Mouse (Mus musculus) cortical plate, adult 2 months (tissue): ENCODE results near the gene Mpeg1. TPM values are rescaled to one million over a fixed set of nuclear protein-coding genes. Genes with fewer than 3 reads are reported as not detected.

Experiments used
- H3K27ac ChIP-seq: fragments of 200-500 bp; 2 replicates; pipeline ENCODE4 v1.5.1; 2012; ENCODE audit warnings: low read length, control low read depth, inconsistent platforms; ENCODE audit not compliant: insufficient read depth
- H3K4me1 ChIP-seq: fragments of 200-500 bp; 2 replicates; pipeline ENCODE4 v1.6.1; 2011; ENCODE audit warnings: low read length; ENCODE audit not compliant: control insufficient read depth, insufficient read depth
- H3K4me3 ChIP-seq: fragments of 200-500 bp; 2 replicates; pipeline ENCODE4 v1.5.1; 2011; ENCODE audit warnings: mild to moderate bottlenecking, low read length, control low read depth; ENCODE audit not compliant: insufficient read depth
- CTCF ChIP-seq: fragments of 200-500 bp; IDR thresholded peaks from 2 replicates; pipeline ENCODE4 v1.5.1; 2011; ENCODE audit warnings: mild to moderate bottlenecking, control low read depth, low read length; ENCODE audit not compliant: insufficient read depth; ENCODE audit errors: extremely low read depth
- POLR2A ChIP-seq: fragments of 200-500 bp; IDR thresholded peaks from 2 replicates; pipeline ENCODE4 v1.6.1; 2011; ENCODE audit warnings: mild to moderate bottlenecking, low read length, control low read depth; ENCODE audit not compliant: insufficient read depth; ENCODE audit errors: extremely low read depth
- polyA plus RNA-seq: library from polyadenylated mRNA; depleted of rRNA; stranded (reverse); fragments of >200 nt; gene quantifications from 2 replicates; pipeline ENCODE4 v1.2.3, GENCODE M21; 2012

Gene Mpeg1
- polyA plus RNA-seq, 1 experiment = 11.9 TPM

DNA sequence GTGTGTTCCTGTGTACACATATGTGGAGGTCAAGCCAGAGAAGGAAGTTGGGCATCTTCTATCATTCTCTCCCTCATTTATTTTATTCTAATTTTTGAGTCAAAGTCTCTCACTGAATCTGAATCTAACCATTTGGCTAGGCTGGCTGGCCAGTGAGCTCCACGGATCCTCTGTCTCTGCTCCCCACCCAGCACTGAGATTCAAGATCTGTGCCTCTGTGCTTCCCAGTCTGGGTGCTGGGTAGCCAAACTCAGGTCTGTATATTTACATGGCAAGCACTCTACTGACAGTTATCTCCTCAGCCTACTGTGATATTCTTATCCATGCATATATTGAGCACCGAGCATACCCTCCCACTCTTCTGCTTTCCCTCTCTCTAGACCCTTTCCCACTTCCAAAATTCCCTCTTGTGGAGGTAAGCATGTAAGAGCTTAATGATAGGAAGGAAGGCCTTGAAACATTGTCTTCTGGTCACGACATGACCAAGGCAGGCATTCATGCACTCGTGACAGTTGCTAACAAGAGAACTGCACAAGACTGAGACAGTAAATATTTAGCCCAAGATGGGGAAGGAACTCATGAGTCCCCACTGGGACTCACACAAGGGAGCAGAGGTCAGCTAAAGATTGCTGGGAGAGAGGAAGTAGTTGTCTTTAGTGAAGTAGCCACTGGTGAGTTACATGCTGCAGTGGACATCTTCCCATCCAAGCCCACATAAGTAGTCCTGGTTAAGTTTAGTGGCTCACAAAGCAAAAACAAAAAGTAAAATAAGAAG is 24.6 kb upstream of the Mpeg1 start:
- TF ChIP-seq CTCF (no peak), POLR2A (no peak)
- H3K27ac ChIP-seq = 0 out of 2 replicates have a peak overlapping the region, but pooled peaks have one; percentile 54
- no peaks in the 10 kb centered on the region for H3K4me1 ChIP-seq
- no peak overlapping the region for H3K4me3 ChIP-seq

- no peak for TF ChIP-seq CTCF
- no peak overlapping the region for H3K4me3 ChIP-seq
- H3K4me1 ChIP-seq = no peaks in the 10 kb centered on the region
- no peak overlapping the region for H3K27ac ChIP-seq
These were observed 21.0 kb upstream of the Mpeg1 start for GRCm38 (mm10) chr19:12439581-12439980.

GRCm38 (mm10) chr19:12440103-12440725 is 20.4 kb upstream of the Mpeg1 start:
- 0 out of 2 replicates have a peak overlapping the region, but pooled peaks have one; percentile 13 for H3K27ac ChIP-seq
- no peaks in the 10 kb centered on the region for H3K4me1 ChIP-seq
- TF ChIP-seq POLR2A (no peak), CTCF (no peak)
- no peak overlapping the region for H3K4me3 ChIP-seq

- H3K4me3 ChIP-seq = no peak overlapping the region
- TF ChIP-seq POLR2A = no peak
- no peak for TF ChIP-seq CTCF
- no peak overlapping the region for H3K27ac ChIP-seq
- H3K4me1 ChIP-seq = no peaks in the 10 kb centered on the region
These were observed 18.0 kb upstream of the Mpeg1 start for GRCm38 (mm10) chr19:12442560-12442959.

GRCm38 (mm10) chr19:12445014-12445413 is 15.6 kb upstream of the Mpeg1 start:
- no peak overlapping the region for H3K27ac ChIP-seq
- no peak overlapping the region for H3K4me3 ChIP-seq
- TF ChIP-seq CTCF (no peak), POLR2A (no peak)
- no peaks in the 10 kb centered on the region for H3K4me1 ChIP-seq

GRCm38 (mm10) chr19:12457401-12458066 is 3.0 kb upstream of the Mpeg1 start:
- no peak overlapping the region for H3K27ac ChIP-seq
- TF ChIP-seq POLR2A = no peak
- TF ChIP-seq CTCF = no peak
- no peak overlapping the region for H3K4me3 ChIP-seq
- H3K4me1 ChIP-seq = no peaks in the 10 kb centered on the region

DNA sequence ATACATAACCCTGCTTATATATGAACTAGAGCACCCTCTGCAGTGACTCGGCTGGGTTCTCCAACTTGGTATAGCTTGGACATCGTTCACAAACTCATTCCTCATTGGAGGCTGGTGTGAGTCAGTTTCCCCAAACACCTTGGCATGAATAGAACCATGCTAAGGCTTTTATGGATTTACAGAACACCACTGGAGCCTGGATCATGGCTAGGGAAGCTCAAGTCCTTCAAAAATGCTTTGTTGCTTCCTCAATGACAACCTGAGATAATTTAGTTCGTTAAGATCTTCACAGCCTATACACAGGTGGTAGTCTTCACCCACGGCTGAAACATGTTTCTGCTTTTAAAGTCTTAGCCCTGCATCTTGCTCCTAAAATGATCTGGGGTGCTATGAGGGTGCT is 1.1 kb upstream of the Mpeg1 start:
- no peak for TF ChIP-seq POLR2A
- no peak for TF ChIP-seq CTCF
- H3K4me3 ChIP-seq = no peak overlapping the region
- H3K27ac ChIP-seq = no peak overlapping the region
- no peaks in the 10 kb centered on the region for H3K4me1 ChIP-seq

DNA sequence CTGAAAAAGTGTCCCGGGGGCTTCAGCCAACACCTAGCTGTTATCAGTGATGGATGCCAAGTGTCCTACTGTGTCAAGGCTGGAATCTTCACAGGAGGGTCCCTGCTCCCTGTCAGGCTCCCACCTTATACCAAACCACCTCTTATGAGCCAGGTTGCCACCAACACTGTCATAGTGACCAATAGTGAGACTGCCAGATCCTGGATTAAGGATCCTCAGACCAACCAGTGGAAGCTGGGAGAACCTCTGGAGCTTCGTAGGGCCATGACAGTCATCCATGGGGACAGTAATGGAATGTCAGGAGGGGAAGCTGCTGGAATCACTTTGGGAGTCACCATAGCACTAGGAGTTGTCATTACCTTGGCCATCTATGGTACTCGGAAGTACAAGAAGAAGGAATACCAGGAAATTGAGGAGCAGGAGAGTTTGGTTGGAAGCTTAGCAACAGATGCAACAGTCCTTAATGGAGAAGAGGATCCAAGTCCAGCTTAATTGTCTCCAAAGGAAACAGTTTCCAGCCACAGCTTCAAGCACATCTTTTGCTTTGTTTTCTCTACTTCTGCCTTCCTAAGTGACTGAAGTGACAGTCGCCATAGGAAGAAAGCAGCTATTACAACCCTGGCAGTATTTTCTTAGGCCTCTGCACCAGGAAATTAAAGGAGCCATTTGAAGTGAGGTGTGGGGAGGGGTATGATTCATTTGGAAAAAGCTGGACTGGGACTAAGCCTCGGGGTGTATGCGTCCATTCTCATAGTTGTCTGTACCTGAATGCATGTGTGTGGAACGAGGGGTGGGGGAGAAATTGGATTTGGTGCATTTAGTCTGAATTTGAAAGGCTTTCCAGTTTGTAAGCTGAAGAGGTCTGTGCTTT is 2.5 kb downstream of the Mpeg1 start:
- TF ChIP-seq POLR2A = no peak
- no peak for TF ChIP-seq CTCF
- H3K4me3 ChIP-seq = no peak overlapping the region; the same call in 1 of the 2 replicates
- H3K27ac ChIP-seq = no peak overlapping the region
- H3K4me1 ChIP-seq = no peaks in the 10 kb centered on the region

- Histone ChIP-seq H3K4me1 (no peaks in the 10 kb centered on the region), H3K4me3 (no peak overlapping the region), H3K27ac (no peak overlapping the region)
- TF ChIP-seq CTCF (no peak), POLR2A (no peak)
These were observed 3.1 kb downstream of the Mpeg1 start for GRCm38 (mm10) chr19:12463722-12464035.
